Mouse (Mus musculus): ENCODE measurements around the gene Csnk1e. TPM values are rescaled to one million over a fixed set of nuclear protein-coding genes. Genes with fewer than 3 reads are reported as not detected.

The Csnk1e gene
- polyA plus RNA-seq, 1 experiment, result 25.8 TPM

GRCm38 (mm10) chr15:79429527-79429926, 25.8 kb downstream of the Csnk1e start:
- WGBS, result 91% methylated on average over 12 of the region's 12 CpGs
- DNase-seq (ENCODE audit: low read depth, low spot score), result no peak

- no peak for DNase-seq (ENCODE audit: low read depth, low spot score)
- WGBS, result 67% methylated on average over 4 of the region's 4 CpGs
These were observed 26.8 kb downstream of the Csnk1e start for GRCm38 (mm10) chr15:79428616-79429015.

GRCm38 (mm10) chr15:79427516-79427915, 27.9 kb downstream of the Csnk1e start:
- WGBS, result 74% methylated on average over 6 of the region's 6 CpGs
- DNase-seq (ENCODE audit: low read depth, low spot score), result no peak

- no peak for DNase-seq (ENCODE audit: low read depth, low spot score)
- WGBS, result 87% methylated on average over 11 of the region's 11 CpGs
These were observed 29.9 kb downstream of the Csnk1e start for GRCm38 (mm10) chr15:79425516-79425915.

GRCm38 (mm10) chr15:79424602-79425001, 30.8 kb downstream of the Csnk1e start:
- 93% methylated on average over 17 of the region's 17 CpGs for WGBS
- no peak for DNase-seq (ENCODE audit: low read depth, low spot score)

- WGBS, result 80% methylated on average over 6 of the region's 6 CpGs
- no peak for DNase-seq (ENCODE audit: low read depth, low spot score)
These were observed 32.6 kb downstream of the Csnk1e start for GRCm38 (mm10) chr15:79422715-79423243.

GRCm38 (mm10) chr15:79418677-79419076, 36.7 kb downstream of the Csnk1e start:
- 87% methylated on average over 11 of the region's 11 CpGs for WGBS
- DNase-seq (ENCODE audit: low read depth, low spot score), result no peak

GRCm38 (mm10) chr15:79418265-79418664, 37.1 kb downstream of the Csnk1e start:
- no peak for DNase-seq (ENCODE audit: low read depth, low spot score)
- 80% methylated on average over 3 of the region's 3 CpGs for WGBS

GRCm38 (mm10) chr15:79417379-79417778, 38.0 kb downstream of the Csnk1e start:
- 95% methylated on average over 3 of the region's 3 CpGs for WGBS
- DNase-seq (ENCODE audit: low read depth, low spot score), result no peak

GRCm38 (mm10) chr15:79416460-79417085, 38.8 kb downstream of the Csnk1e start:
- WGBS, result 52% methylated on average over 10 of the region's 10 CpGs
- DNase-seq (ENCODE audit: low read depth, low spot score), result no peak

GRCm38 (mm10) chr15:79414513-79414912, 40.9 kb downstream of the Csnk1e start:
- 7% methylated on average over 4 of the region's 4 CpGs for WGBS
- DNase-seq (ENCODE audit: low read depth, low spot score), result no peak

GRCm38 (mm10) chr15:79413802-79414201, 41.6 kb downstream of the Csnk1e start:
- WGBS, result 76% methylated on average over 8 of the region's 8 CpGs
- no peak for DNase-seq (ENCODE audit: low read depth, low spot score)

- DNase-seq (ENCODE audit: low read depth, low spot score), result no peak
- WGBS, result 94% methylated on average over 3 of the region's 3 CpGs
These were observed 42.2 kb downstream of the Csnk1e start for GRCm38 (mm10) chr15:79413201-79413600.

GRCm38 (mm10) chr15:79411363-79412065, 43.9 kb downstream of the Csnk1e start:
- DNase-seq (ENCODE audit: low read depth, low spot score), result no peak
- WGBS, result 64% methylated on average over 10 of the region's 10 CpGs

GRCm38 (mm10) chr15:79409077-79409573, 46.2 kb downstream of the Csnk1e start:
- DNase-seq (ENCODE audit: low read depth, low spot score), result no peak
- 87% methylated on average over 4 of the region's 4 CpGs for WGBS

GRCm38 (mm10) chr15:79406564-79406963, 48.8 kb downstream of the Csnk1e start:
- DNase-seq (ENCODE audit: low read depth, low spot score), result no peak
- WGBS, result 86% methylated on average over 4 of the region's 4 CpGs

- no peak for DNase-seq (ENCODE audit: low read depth, low spot score)
- 81% methylated on average over 1 of the region's 1 CpGs for WGBS
These were observed 51.1 kb downstream of the Csnk1e start for GRCm38 (mm10) chr15:79404277-79404676.

- no peak for DNase-seq (ENCODE audit: low read depth, low spot score)
- WGBS, result 17% methylated on average over 9 of the region's 9 CpGs
These were observed 51.6 kb downstream of the Csnk1e start for GRCm38 (mm10) chr15:79403763-79404210.

- WGBS, result under 1% methylated on average over 90 of the region's 90 CpGs
- no peak for DNase-seq (ENCODE audit: low read depth, low spot score)
These were observed 52.3 kb downstream of the Csnk1e start, which contains the start of gene Tmem184b for GRCm38 (mm10) chr15:79402836-79403762. TSS of gene Tmem184b (minus strand) at chr15:79403569.

- no peak for DNase-seq (ENCODE audit: low read depth, low spot score)
- 22% methylated on average over 5 of the region's 5 CpGs for WGBS
These were observed 53.2 kb downstream of the Csnk1e start for GRCm38 (mm10) chr15:79402176-79402575.
